Comparison of ENCODE assay signal across 9 mouse cellular contexts in genomic region chr13:23285921-23286720, GRCm38 (mm10). TPM values are rescaled to one million over a fixed set of nuclear protein-coding genes. Genes with fewer than 3 reads are reported as not detected.
DNase-seq lines count a peak whose midpoint lies in the region; ATAC-seq and TF ChIP-seq lines count a peak whose summit lies in the region.
"Had no signal": no experiment of that assay in that cellular context is flagged by ENCODE, and none has a peak within 500 bp of the region (broad histone marks: within the 10 kb centered on the region; RNA-seq: fewer than 3 reads in every experiment).

No protein-coding gene starts in this region.

- H3K4me3 ChIP-seq in gastrocnemius, adult 2 months = peak overlapping the region; percentile 64
- peak overlapping the region; percentile 49 for H3K4me3 ChIP-seq in embryonic facial prominence, embryonic 13.5 days
- H3K4me3 ChIP-seq in intestine, postnatal 0 days (ENCODE audit: low read depth, low read length) = peak overlapping the region; percentile 41
- H3K4me3 ChIP-seq in olfactory bulb, adult 2 months (ENCODE audit: insufficient read depth, low read depth, low read length) = peak overlapping the region; percentile 33

- H3K4me1 ChIP-seq in embryonic facial prominence, embryonic 13.5 days = peaks cover 8% of the 10 kb centered on the region
- 0 out of 2 replicates have a peak, but pooled peaks cover 5% of the 10 kb centered on the region for H3K4me1 ChIP-seq in intestine, postnatal 0 days (replicated peaks; ENCODE audit: control insufficient read depth, insufficient read depth, low read length)
- H3K4me1 ChIP-seq in olfactory bulb, adult 2 months (ENCODE audit: control insufficient read depth, insufficient read depth, low read length) = peaks cover 8% of the 10 kb centered on the region; the same call in 1 of the 2 replicates

- H3K36me3 ChIP-seq in embryonic facial prominence, embryonic 13.5 days = no peaks in the 10 kb centered on the region
- H3K36me3 ChIP-seq in intestine, postnatal 0 days (ENCODE audit: control insufficient read depth, insufficient read depth) = no peaks in the 10 kb centered on the region

- no peak for TF ChIP-seq POLR2A in olfactory bulb, adult 2 months (IDR thresholded peaks at IDR 0.05; ENCODE audit: insufficient read depth, low read depth, low read length)

- intact Hi-C loops in gastrocnemius, adult 2 months (cut with DNase I) = no loop called here
- intact Hi-C loops in gastrocnemius, postnatal 36 days (cut with DNase I) = no loop called here

- DNase-seq in gastrocnemius, adult 2 months = no peak
- DNase-seq in gastrocnemius, postnatal 36 days = no peak
- peak; percentile 15 for DNase-seq in CD4-positive helper T cell, adult 2 months (ENCODE audit: low read depth, low spot score)
- no peak for DNase-seq in thymus, postnatal 14 days

- no peak overlapping the region for H3K27ac ChIP-seq in gastrocnemius, adult 2 months
- no peak overlapping the region for H3K27ac ChIP-seq in embryonic facial prominence, embryonic 13.5 days
- no peak overlapping the region for H3K27ac ChIP-seq in intestine, postnatal 0 days (ENCODE audit: low read depth, low read length)
- no peak overlapping the region for H3K27ac ChIP-seq in olfactory bulb, adult 2 months (ENCODE audit: insufficient read depth, low read depth, low read length)

- H3K27me3 ChIP-seq in embryonic facial prominence, embryonic 13.5 days = peaks cover 47% of the 10 kb centered on the region
- peaks cover 4% of the 10 kb centered on the region; the same call in 1 of the 2 replicates for H3K27me3 ChIP-seq in intestine, postnatal 0 days (replicated peaks; ENCODE audit: control insufficient read depth, insufficient read depth, low read length)

- no peak for TF ChIP-seq CTCF in gastrocnemius, adult 2 months (IDR thresholded peaks at IDR 0.05)
- no peak for TF ChIP-seq CTCF in intestine, postnatal 0 days (IDR thresholded peaks at IDR 0.05; ENCODE audit: low read depth)
- no peak for TF ChIP-seq CTCF in olfactory bulb, adult 2 months (IDR thresholded peaks at IDR 0.05; ENCODE audit: insufficient read depth, low read depth, low read length)

- H3K9ac ChIP-seq in embryonic facial prominence, embryonic 13.5 days = peak overlapping the region; percentile 68
- H3K9ac ChIP-seq in intestine, postnatal 0 days (ENCODE audit: low read depth, low read length) = no peak overlapping the region

- no peak for ATAC-seq in embryonic facial prominence, embryonic 13.5 days (ENCODE audit: insufficient number of reproducible peaks, insufficient read depth, low FRiP score, low TSS enrichment, low read depth)
- ATAC-seq in intestine, postnatal 0 days = no peak
- ATAC-seq in erythroid progenitor cell, adult 5-6 weeks (replicated peaks; ENCODE audit: low FRiP score, poor library complexity, severe bottlenecking) = no peak

- WGBS in embryonic facial prominence, embryonic 13.5 days = under 1% methylated on average over 35 of the region's 35 CpGs
- WGBS in intestine, postnatal 0 days = under 1% methylated on average over 35 of the region's 35 CpGs
- under 1% methylated on average over 35 of the region's 35 CpGs for WGBS in olfactory bulb, adult 2 months

- H3K9me3 ChIP-seq in embryonic facial prominence, embryonic 13.5 days = no peaks in the 10 kb centered on the region
- H3K9me3 ChIP-seq in intestine, postnatal 0 days (ENCODE audit: control insufficient read depth) = no peaks in the 10 kb centered on the region

- H3K4me2 ChIP-seq in embryonic facial prominence, embryonic 13.5 days = peak overlapping the region; percentile 78
- peak overlapping the region; percentile 76 for H3K4me2 ChIP-seq in intestine, postnatal 0 days (replicated peaks; ENCODE audit: low read depth)

RNA-seq across cellular contexts. Expression of gene Vmn1r223, which starts 39.2 kb away (rescaled TPM):
- not detected for total RNA-seq in gastrocnemius, adult 2 months (2021)
- not detected for total RNA-seq in gastrocnemius, postnatal 36 days (2021)
- not detected in 2 replicates for polyA plus RNA-seq in embryonic facial prominence, embryonic 13.5 days (2015; fragmentation: Nextera tagmentation; extraction: Ambion mirVana)
- not detected in 2 replicates for polyA plus RNA-seq in intestine, postnatal 0 days (2015; fragmentation: Nextera tagmentation; extraction: Ambion mirVana)
- not detected in 2 replicates for polyA plus RNA-seq in olfactory bulb, adult 2 months (2012; ENCODE audit: insufficient read depth, insufficient read length, low replicate concordance, missing spikeins)
- not detected in 2 replicates for total RNA-seq in erythroid progenitor cell, adult 5-6 weeks (2015; ENCODE audit: low replicate concordance)
- total RNA-seq in erythroid progenitor cell, adult 5-6 weeks (2017; ENCODE audit: low replicate concordance) = not detected in 2 replicates
- total RNA-seq: liver, adult 2 months had no signal
- polyA plus RNA-seq: liver, adult 2 months had no signal

RNA-seq across cellular contexts. Expression of gene Vmn1r222, which starts 50.4 kb away (rescaled TPM):
- total RNA-seq in gastrocnemius, adult 2 months (2021) = not detected
- total RNA-seq in gastrocnemius, postnatal 36 days (2021) = not detected
- not detected in 2 replicates for polyA plus RNA-seq in embryonic facial prominence, embryonic 13.5 days (2015; fragmentation: Nextera tagmentation; extraction: Ambion mirVana)
- polyA plus RNA-seq in intestine, postnatal 0 days (2015; fragmentation: Nextera tagmentation; extraction: Ambion mirVana) = not detected in 2 replicates
- polyA plus RNA-seq in olfactory bulb, adult 2 months (2012; ENCODE audit: insufficient read depth, insufficient read length, low replicate concordance, missing spikeins) = not detected in 2 replicates
- not detected in 2 replicates for total RNA-seq in erythroid progenitor cell, adult 5-6 weeks (2015; ENCODE audit: low replicate concordance)
- not detected in 2 replicates for total RNA-seq in erythroid progenitor cell, adult 5-6 weeks (2017; ENCODE audit: low replicate concordance)
- total RNA-seq: liver, adult 2 months had no signal
- polyA plus RNA-seq: liver, adult 2 months had no signal
